19 mouse cellular contexts compared by ENCODE assay signal in genomic region chr10:83636191-83636590, GRCm38 (mm10). TPM values are rescaled to one million over a fixed set of nuclear protein-coding genes. Genes with fewer than 3 reads are reported as not detected.
A peak's percentile ranks its signal among the peaks of the same experiment; 100 is the strongest.
DNase-seq lines count a peak whose midpoint lies in the region; ATAC-seq and TF ChIP-seq lines count a peak whose summit lies in the region.
"Had no signal": no experiment of that assay in that cellular context is flagged by ENCODE, and none has a peak within 500 bp of the region (broad histone marks: within the 10 kb centered on the region; RNA-seq: fewer than 3 reads in every experiment).

No protein-coding gene starts in this region.

- no peak for TF ChIP-seq EP300 in heart, postnatal 0 days (IDR thresholded peaks at IDR 0.05; ENCODE audit: low read depth)

- H3K4me2 ChIP-seq in heart, postnatal 0 days (ENCODE audit: low read depth, low read length) = peak overlapping the region; percentile 52; the same call in 1 of the 2 replicates
- peak overlapping the region; percentile 35; the same call in 1 of the 2 replicates for H3K4me2 ChIP-seq in liver, embryonic 15.5 days
- H3K4me2 ChIP-seq in liver, embryonic 12.5 days = no peak overlapping the region
- H3K4me2 ChIP-seq: forebrain, embryonic 15.5 days; hindbrain, embryonic 13.5 days had no signal

- TF ChIP-seq CTCF in heart, postnatal 0 days (IDR thresholded peaks at IDR 0.05; ENCODE audit: low read depth) = no peak

- H3K9me3 ChIP-seq in heart, postnatal 0 days (replicated peaks; ENCODE audit: control insufficient read depth, low read length) = no peaks in the 10 kb centered on the region
- no peaks in the 10 kb centered on the region for H3K9me3 ChIP-seq in liver, embryonic 15.5 days (replicated peaks)
- H3K9me3 ChIP-seq in liver, embryonic 12.5 days (replicated peaks) = no peaks in the 10 kb centered on the region
- H3K9me3 ChIP-seq: embryonic facial prominence, embryonic 10.5 days; forebrain, embryonic 15.5 days; hindbrain, embryonic 13.5 days had no signal

- no peak overlapping the region for H3K4me3 ChIP-seq in heart, postnatal 0 days (ENCODE audit: low read depth, low read length)
- H3K4me3 ChIP-seq in liver, embryonic 15.5 days (replicated peaks) = no peak overlapping the region
- H3K4me3 ChIP-seq in liver, embryonic 12.5 days = no peak overlapping the region
- H3K4me3 ChIP-seq in macrophage (ENCODE audit: inconsistent target) = peak overlapping the region; percentile 25; the same call in 1 of the 2 replicates
- H3K4me3 ChIP-seq: embryonic facial prominence, embryonic 10.5 days; forebrain, embryonic 15.5 days; hindbrain, embryonic 13.5 days had no signal

- ATAC-seq in heart, postnatal 0 days (ENCODE audit: insufficient read depth, low read depth) = no peak
- ATAC-seq in liver, embryonic 15.5 days (ENCODE audit: insufficient read depth) = no peak
- no peak for ATAC-seq in liver, embryonic 12.5 days
- ATAC-seq: activated CD4-positive, CD25-positive, alpha-beta regulatory T cell, adult 4 months; forebrain, embryonic 15.5 days had no signal

- H3K79me2 ChIP-seq in macrophage (ENCODE audit: inconsistent target) = peaks cover 90% of the 10 kb centered on the region

- H3K9ac ChIP-seq in heart, postnatal 0 days (replicated peaks; ENCODE audit: low read depth, low read length) = no peak overlapping the region
- H3K9ac ChIP-seq in liver, embryonic 15.5 days = no peak overlapping the region
- H3K9ac ChIP-seq in liver, embryonic 12.5 days = no peak overlapping the region
- H3K9ac ChIP-seq: forebrain, embryonic 15.5 days; hindbrain, embryonic 13.5 days had no signal

- no peak overlapping the region for H3K27ac ChIP-seq in heart, postnatal 0 days (ENCODE audit: low read depth)
- H3K27ac ChIP-seq in liver, embryonic 15.5 days (replicated peaks) = 0 out of 2 replicates have a peak overlapping the region, but pooled peaks have one; percentile 34
- H3K27ac ChIP-seq in liver, embryonic 12.5 days = no peak overlapping the region
- H3K27ac ChIP-seq in macrophage = peak overlapping the region; percentile 87
- H3K27ac ChIP-seq: embryonic facial prominence, embryonic 10.5 days; forebrain, embryonic 15.5 days; hindbrain, embryonic 13.5 days had no signal

- intact Hi-C loops in heart, postnatal 14 days (cut with DNase I) = no loop called here

- 85% methylated on average over 2 of the region's 2 CpGs for WGBS in heart, postnatal 0 days
- 71% methylated on average over 2 of the region's 2 CpGs for WGBS in liver, embryonic 15.5 days (ENCODE audit: insufficient replicate concordance)
- WGBS in liver, embryonic 12.5 days (ENCODE audit: insufficient replicate concordance) = 79% methylated on average over 2 of the region's 2 CpGs
- 96% methylated on average over 2 of the region's 2 CpGs for WGBS in macrophage (ENCODE audit: missing documents)

- peak; percentile 6 for DNase-seq in cerebellum, adult 11 months
- DNase-seq in cerebellum, postnatal 14 days = no peak
- DNase-seq in heart, postnatal 0 days (ENCODE audit: low spot score) = no peak
- no peak for DNase-seq in heart, postnatal 14 days
- DNase-seq: adrenal gland, postnatal 10 days; cerebellum, adult 8-10 months; gastrocnemius, postnatal 25 days; heart, postnatal 10 days; kidney, postnatal 25 days; lung, postnatal 4 days; thymus, adult 18-20 months; thymus, postnatal 36 days had no signal

- peaks cover 22% of the 10 kb centered on the region for H3K4me1 ChIP-seq in heart, postnatal 0 days (ENCODE audit: control insufficient read depth, insufficient read depth)
- H3K4me1 ChIP-seq in liver, embryonic 15.5 days (replicated peaks) = peaks cover 13% of the 10 kb centered on the region; the same call in 1 of the 2 replicates
- peaks cover 27% of the 10 kb centered on the region for H3K4me1 ChIP-seq in liver, embryonic 12.5 days

- H3K36me3 ChIP-seq in heart, postnatal 0 days (replicated peaks; ENCODE audit: control insufficient read depth, insufficient read depth, low read length) = peaks cover 17% of the 10 kb centered on the region; the same call in 1 of the 2 replicates
- no peaks in the 10 kb centered on the region for H3K36me3 ChIP-seq in liver, embryonic 15.5 days (replicated peaks)
- H3K36me3 ChIP-seq in liver, embryonic 12.5 days = peaks cover 16% of the 10 kb centered on the region; the same call in 1 of the 2 replicates
- H3K36me3 ChIP-seq in macrophage (ENCODE audit: inconsistent target) = peaks cover 37% of the 10 kb centered on the region
- H3K36me3 ChIP-seq: forebrain, embryonic 15.5 days had no signal

- no peaks in the 10 kb centered on the region for H3K27me3 ChIP-seq in heart, postnatal 0 days (ENCODE audit: control insufficient read depth, insufficient read depth, low read length)
- no peaks in the 10 kb centered on the region for H3K27me3 ChIP-seq in liver, embryonic 15.5 days
- H3K27me3 ChIP-seq in liver, embryonic 12.5 days (replicated peaks) = peaks cover 4% of the 10 kb centered on the region; the same call in 1 of the 2 replicates
- H3K27me3 ChIP-seq: forebrain, embryonic 15.5 days; hindbrain, embryonic 13.5 days had no signal

RNA-seq across cellular contexts. Expression of gene Appl2, which starts 12.3 kb away (rescaled TPM):
- 19.7 and 39.9 TPM in 2 replicates for total RNA-seq in heart, postnatal 0 days (2014; rRNA removed; ENCODE audit: low replicate concordance)
- polyA plus RNA-seq in heart, postnatal 0 days (2015; fragmentation: Nextera tagmentation; extraction: Ambion mirVana) = 25.4 and 30.6 TPM in 2 replicates
- 10 to 100 TPM; 34.6 to 37.1 TPM for total RNA-seq in heart, postnatal 14 days (2021)
- polyA plus RNA-seq in liver, embryonic 15.5 days (2015; fragmentation: Nextera tagmentation; extraction: Ambion mirVana) = 9.8 and 13.2 TPM in 2 replicates
- polyA plus RNA-seq in liver, embryonic 12.5 days (2016; fragmentation: Nextera tagmentation; extraction: Ambion mirVana) = 15.1 and 15.2 TPM in 2 replicates
- total RNA-seq in macrophage (2018; cell fraction: chromatin; rRNA removed) = 1,000 to 10,000 TPM in 10 of 26 experiments, 100 to 1,000 TPM in 16; 335 to 1,465 (median 848) TPM
- 100 to 1,000 TPM in 2 of 26 experiments, 10 to 100 TPM in 24; 25.4 to 110 (median 61.4) TPM for total RNA-seq in macrophage (2018; cell fraction: cytosol; rRNA removed)
- 100 to 1,000 TPM; 139 to 982 (median 408) TPM for total RNA-seq in macrophage (2018; cell fraction: nucleus; rRNA removed)
- 85.4 to 263 TPM (median 126 TPM) in 3 replicates for polyA plus RNA-seq in macrophage (2018)

Comparison
In these comparisons a context has a peak if more than half of its experiments do, and no peak if none do; other contexts are left out.
1. H3K27ac ChIP-seq: peak in liver, embryonic 15.5 days (single experiment) and macrophage (single experiment); none in heart, postnatal 0 days (single experiment) and liver, embryonic 12.5 days (single experiment).